Mouse (Mus musculus) monocyte, adult 59 days (primary cell): ENCODE data around the gene Hfe. TPM values are rescaled to one million over a fixed set of nuclear protein-coding genes. Genes with fewer than 3 reads are reported as not detected.

Experiments used
- total RNA-seq, 2 experiments: library from RNA; stranded (reverse); gene quantifications; one replicate each; pipeline ENCODE4 v1.2.4; 2023

The Hfe gene
- total RNA-seq = 100 to 1,000 TPM; 136 to 146 TPM

DNA sequence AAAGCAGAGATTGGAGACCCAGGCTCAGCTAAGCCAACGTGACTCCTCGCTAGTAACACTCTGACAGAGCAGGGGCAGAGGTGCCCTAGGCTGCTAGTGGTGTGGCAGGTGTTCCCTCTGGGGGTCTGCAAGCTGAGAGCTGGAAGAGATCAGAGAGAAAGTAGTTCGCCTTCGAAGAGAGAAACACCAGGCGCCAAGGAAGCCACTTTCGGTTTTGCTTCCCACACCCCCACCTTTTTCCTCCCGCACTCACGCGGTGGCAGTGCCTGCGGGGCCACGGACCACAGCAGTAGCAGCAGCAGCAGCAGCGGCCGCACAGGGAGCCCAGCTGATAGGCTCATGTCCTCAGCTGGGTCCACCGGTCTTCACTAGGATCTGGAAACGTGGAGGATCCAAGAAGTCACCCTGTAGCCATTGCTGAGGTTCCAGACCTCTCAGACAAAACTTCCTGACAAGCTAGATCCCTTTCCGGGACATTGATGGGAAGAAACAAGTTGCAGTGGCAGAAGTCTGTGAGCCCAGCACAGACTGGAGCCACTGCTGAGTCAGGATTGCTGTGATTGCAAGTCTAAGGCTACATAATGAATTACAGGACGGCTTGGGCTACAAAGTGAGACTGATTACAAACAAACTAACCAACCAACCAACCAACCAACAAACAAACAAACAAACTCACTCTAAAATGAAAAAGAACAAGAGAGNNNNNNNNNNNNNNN, at the start of gene Hfe:
TSS of gene Hfe (minus strand) at position 481 of the 716 bp plus-strand sequence.

DNA sequence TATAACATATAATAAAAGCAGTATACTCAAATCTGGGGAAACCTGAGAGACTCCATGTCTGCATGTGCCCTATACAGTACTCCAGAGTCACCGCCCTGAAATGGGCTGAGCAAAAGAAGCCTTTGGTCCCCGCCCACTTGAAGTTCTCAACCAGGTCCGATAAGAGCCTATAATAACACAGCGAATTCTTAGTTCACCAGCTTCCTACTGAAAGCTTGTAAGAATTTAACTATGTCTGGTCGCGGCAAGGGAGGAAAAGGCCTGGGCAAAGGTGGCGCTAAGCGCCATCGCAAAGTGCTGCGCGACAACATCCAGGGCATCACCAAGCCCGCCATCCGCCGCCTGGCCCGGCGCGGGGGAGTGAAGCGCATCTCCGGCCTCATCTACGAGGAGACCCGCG, 46.1 kb upstream of the Hfe start, which contains the start of gene Hist1h4b:
TSS of gene Hist1h4b (plus strand) at position 224 of the 400 bp plus-strand sequence.

DNA sequence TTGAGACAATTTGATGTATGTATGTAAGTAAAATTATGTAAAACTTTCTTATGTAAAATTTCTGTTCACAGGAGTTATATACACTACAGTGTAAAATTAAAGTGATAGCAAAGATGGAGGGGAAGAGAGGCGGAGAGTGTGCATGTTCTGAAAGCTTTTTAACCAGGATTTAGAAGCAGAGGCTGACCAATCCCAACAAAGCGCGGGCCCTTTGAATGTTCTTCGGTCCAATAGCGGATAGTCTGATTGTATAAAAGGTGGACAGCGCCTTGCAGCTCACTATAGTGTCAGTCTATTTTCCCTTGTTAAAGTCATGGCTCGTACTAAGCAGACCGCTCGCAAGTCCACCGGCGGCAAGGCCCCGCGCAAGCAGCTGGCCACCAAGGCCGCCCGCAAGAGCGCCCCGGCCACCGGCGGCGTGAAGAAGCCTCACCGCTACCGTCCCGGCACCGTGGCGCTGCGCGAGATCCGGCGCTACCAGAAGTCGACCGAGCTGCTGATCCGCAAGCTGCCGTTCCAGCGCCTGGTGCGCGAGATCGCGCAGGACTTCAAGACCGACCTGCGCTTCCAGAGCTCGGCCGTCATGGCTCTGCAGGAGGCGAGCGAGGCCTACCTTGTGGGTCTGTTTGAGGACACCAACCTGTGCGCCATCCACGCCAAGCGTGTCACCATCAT, 41.5 kb upstream of the Hfe start, which contains the start of gene Hist1h3b:
TSS of gene Hist1h3b (plus strand) at position 201 of the 675 bp plus-strand sequence.

DNA sequence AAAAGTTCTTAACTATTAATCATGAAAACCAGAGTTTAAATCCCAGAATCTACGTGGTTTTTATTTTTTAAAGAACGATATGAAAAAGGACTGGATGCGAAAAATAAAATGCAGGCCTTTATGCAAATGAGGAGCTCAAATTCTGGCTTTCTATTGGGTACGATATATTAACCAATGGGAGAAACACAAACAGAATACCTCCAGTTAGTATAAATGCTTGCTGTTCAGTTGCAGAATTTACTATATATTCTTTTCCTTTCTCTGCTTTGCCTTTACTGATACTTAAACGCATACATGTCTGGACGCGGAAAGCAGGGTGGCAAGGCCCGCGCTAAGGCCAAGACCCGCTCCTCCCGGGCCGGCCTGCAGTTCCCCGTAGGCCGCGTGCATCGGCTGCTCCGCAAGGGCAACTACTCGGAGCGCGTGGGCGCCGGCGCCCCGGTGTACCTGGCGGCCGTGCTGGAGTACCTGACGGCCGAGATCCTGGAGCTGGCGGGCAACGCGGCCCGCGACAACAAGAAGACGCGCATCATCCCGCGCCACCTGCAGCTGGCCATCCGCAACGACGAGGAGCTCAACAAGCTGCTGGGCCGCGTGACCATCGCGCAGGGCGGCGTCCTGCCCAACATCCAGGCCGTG, 40.3 kb upstream of the Hfe start, which contains the start of gene Hist1h2ab:
TSS of gene Hist1h2ab (plus strand) at position 288 of the 639 bp plus-strand sequence.

DNA sequence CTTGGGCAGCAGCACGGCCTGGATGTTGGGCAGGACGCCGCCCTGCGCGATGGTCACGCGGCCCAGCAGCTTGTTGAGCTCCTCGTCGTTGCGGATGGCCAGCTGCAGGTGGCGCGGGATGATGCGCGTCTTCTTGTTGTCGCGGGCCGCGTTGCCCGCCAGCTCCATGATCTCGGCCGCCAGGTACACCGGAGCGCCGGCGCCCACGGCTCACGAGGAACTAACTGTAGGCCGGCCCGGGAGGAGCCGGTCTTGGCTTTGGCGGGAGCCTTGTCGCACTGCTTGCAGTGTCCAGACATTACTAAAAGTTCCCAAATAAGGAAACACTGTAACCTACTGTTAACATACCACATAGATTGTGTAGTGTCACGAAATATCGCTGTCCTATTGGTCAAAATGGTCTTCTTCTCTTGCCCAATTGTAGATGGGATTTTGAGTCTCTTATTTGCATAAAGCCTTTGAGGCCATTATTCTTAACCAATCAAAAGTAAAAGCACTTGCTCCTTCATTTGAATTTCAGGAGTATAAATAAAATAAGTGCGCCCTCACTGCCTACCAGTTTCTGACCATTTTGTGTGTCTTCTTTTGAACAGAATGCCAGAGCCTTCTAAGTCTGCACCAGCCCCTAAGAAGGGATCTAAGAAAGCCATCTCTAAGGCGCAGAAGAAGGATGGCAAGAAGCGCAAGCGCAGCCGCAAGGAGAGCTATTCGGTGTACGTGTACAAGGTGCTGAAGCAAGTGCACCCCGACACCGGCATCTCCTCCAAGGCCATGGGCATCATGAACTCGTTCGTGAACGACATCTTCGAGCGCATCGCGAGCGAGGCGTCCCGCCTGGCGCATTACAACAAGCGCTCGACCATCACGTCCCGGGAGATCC, 35.8 kb upstream of the Hfe start, which contains the start of gene Hist1h2bb:
TSS of gene Hist1h2bb (plus strand) at position 534 of the 880 bp plus-strand sequence.

DNA sequence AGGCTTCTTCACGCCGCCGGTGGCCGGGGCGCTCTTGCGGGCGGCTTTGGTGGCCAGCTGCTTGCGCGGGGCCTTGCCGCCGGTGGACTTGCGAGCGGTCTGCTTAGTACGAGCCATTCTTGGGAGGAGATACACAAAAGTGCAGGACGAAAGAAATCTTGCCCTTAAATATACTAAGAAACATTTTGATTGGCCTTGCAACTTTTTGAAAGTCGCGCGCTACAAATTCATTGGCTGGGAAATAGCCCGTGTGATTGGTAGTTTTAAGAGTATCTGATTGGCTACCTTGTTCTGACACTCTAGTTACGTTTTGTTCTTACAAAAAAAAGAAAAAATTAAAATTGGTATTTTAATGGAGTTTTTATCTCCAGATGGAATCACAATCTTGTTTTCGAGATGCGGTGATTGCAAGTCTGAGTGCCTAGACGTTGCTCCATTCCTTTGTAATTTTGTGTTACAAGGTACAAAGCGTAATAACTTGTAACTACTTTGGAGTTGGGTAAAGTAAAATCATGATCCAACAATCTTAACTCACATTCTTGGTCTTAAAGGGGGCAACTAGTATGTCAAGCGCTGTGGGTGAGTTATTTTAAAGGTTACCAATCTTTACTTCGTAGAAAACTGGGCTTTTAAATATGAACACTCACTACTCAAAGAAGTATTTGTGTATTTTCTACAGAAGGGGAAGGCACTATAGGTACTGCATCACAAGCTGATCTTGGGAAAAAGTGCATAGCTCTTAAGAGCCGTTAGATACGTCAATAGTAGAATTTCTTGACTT, 34.9 kb upstream of the Hfe start, which contains the start of gene Hist1h3c:
TSS of gene Hist1h3c (minus strand) at position 222 of the 781 bp plus-strand sequence.

DNA sequence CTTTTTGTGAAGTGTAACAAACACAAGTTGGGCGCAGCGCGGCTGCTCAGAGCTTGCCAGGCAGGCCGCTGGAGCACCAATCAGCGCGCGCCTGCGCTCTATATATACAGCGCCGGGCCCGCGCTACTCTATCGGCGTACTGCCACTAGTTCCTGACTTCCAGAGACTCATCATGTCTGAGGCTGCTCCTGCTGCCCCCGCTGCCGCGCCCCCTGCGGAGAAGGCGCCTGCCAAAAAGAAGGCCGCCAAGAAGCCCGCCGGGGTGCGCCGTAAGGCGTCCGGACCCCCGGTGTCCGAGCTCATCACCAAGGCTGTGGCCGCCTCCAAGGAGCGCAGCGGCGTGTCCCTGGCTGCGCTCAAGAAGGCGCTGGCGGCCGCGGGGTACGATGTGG, 28.0 kb upstream of the Hfe start, which contains the start of gene Hist1h1c:
TSS of gene Hist1h1c (plus strand) at position 132 of the 392 bp plus-strand sequence.

GRCm38 (mm10) chr13:23698300-23698693, 12.4 kb downstream of the Hfe start, which contains the start of gene Hist1h4c:
Hist1h4c (minus strand) TSS chr13:23698454.

DNA sequence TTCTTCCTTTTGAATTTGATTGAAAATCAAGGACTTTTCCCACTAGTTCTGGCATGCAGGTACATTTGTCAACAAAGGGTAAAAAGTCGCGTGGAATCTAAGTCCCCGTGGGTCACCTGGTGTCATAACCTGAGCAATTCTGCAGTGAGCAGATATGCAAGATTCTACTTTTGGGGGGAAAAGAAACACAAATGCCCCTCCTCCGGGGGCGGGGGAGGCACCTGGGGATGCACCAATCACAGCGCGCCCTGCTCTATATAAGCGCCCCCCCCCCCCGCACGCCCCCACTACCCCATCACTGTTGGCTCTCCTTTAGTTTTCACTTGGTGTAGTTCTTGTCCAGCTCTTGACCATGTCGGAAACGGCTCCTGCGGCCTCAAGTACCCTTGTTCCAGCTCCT, 15.1 kb downstream of the Hfe start, which contains the start of gene Hist1h1t:
TSS of gene Hist1h1t (plus strand) at position 301 of the 400 bp plus-strand sequence.

GRCm38 (mm10) chr13:23683755-23684281, 26.8 kb downstream of the Hfe start, which contains the start of the genes Hist1h2ac and Hist1h2bc:
Hist1h2ac (minus strand) TSS chr13:23683948.
Hist1h2bc (plus strand) TSS chr13:23684199.

Other genes with a start within 250 kb of the Hfe start
- not detected for gene Btn1a1, start 245.0 kb downstream of the Hfe start, total RNA-seq
- gene Btn2a2, start 222.0 kb downstream of the Hfe start, total RNA-seq = not detected
- 100 to 1,000 TPM; 288 to 289 TPM for gene Hist1h4h, start 179.8 kb downstream of the Hfe start, total RNA-seq
- gene Hist1h2af, start 176.9 kb downstream of the Hfe start, total RNA-seq = 10 to 100 TPM; 13.0 to 16.8 TPM
- 1 to 10 TPM; 4.0 to 7.1 TPM for gene Hist1h3g, start 175.4 kb downstream of the Hfe start, total RNA-seq
- gene Hist1h2bh, start 167.5 kb downstream of the Hfe start, total RNA-seq = 1 to 10 TPM; 5.8 to 8.7 TPM
- 10 to 100 TPM; 46.7 to 47.0 TPM for gene Hist1h3f, start 166.8 kb downstream of the Hfe start, total RNA-seq
- gene Hist1h4f, start 159.2 kb downstream of the Hfe start, total RNA-seq = 100 to 1,000 TPM in 1 of 2 experiments, 10 to 100 TPM in 1; 82.9 to 103 TPM
- gene Hist1h1d, start 157.6 kb downstream of the Hfe start, total RNA-seq = 10 to 100 TPM; 41.3 to 48.8 TPM
- gene Hist1h3e, start 148.5 kb downstream of the Hfe start, total RNA-seq = 100 to 1,000 TPM; 229 to 249 TPM
- 10 to 100 TPM; 17.9 to 24.4 TPM for gene Hist1h2ae, start 139.6 kb downstream of the Hfe start, total RNA-seq
- gene Hist1h2bg, start 139.5 kb downstream of the Hfe start, total RNA-seq = 100 to 1,000 TPM; 418 to 452 TPM
- 100 to 1,000 TPM; 146 to 182 TPM for gene Hist1h2bf, start 136.7 kb downstream of the Hfe start, total RNA-seq
- 10 to 100 TPM; 32.0 to 39.2 TPM for gene Hist1h2ad, start 136.5 kb downstream of the Hfe start, total RNA-seq
- gene Hist1h3d, start 135.1 kb downstream of the Hfe start, total RNA-seq = 10 to 100 TPM; 24.7 to 26.8 TPM
- gene Hist1h4d, start 129.3 kb downstream of the Hfe start, total RNA-seq = 100 to 1,000 TPM; 179 to 193 TPM
- 10 to 100 TPM; 24.2 to 27.4 TPM for gene Hist1h2be, start 89.7 kb downstream of the Hfe start, total RNA-seq
- 100 to 1,000 TPM; 580 to 629 TPM for gene Hist1h1e, start 88.3 kb downstream of the Hfe start, total RNA-seq
- 10 to 100 TPM; 16.6 to 18.1 TPM for gene Hist1h2ac, start 26.9 kb downstream of the Hfe start, total RNA-seq
- 10 to 100 TPM; 36.5 to 38.0 TPM for gene Hist1h2bc, start 26.7 kb downstream of the Hfe start, total RNA-seq
- gene Hist1h1t, start 15.0 kb downstream of the Hfe start, total RNA-seq = under 1 TPM in 1 of 2 experiments, not detected in 1; 0.73 TPM
- gene Hist1h4c, start 12.4 kb downstream of the Hfe start, total RNA-seq = 100 to 1,000 TPM; 164 to 221 TPM
- gene Hist1h1c, start 28.0 kb upstream of the Hfe start, total RNA-seq = 1,000 to 10,000 TPM; 1,025 to 1,075 TPM
- gene Hist1h3c, start 34.7 kb upstream of the Hfe start, total RNA-seq = 1 to 10 TPM; 5.7 to 5.9 TPM
- 10 to 100 TPM; 58.8 to 70.5 TPM for gene Hist1h2bb, start 35.9 kb upstream of the Hfe start, total RNA-seq
- gene Hist1h2ab, start 40.3 kb upstream of the Hfe start, total RNA-seq = 10 to 100 TPM; 44.8 to 51.5 TPM
- gene Hist1h3b, start 41.4 kb upstream of the Hfe start, total RNA-seq = 10 to 100 TPM; 32.0 to 33.9 TPM
- 100 to 1,000 TPM in 1 of 2 experiments, 10 to 100 TPM in 1; 84.1 to 109 TPM for gene Hist1h4b, start 46.2 kb upstream of the Hfe start, total RNA-seq
- gene Hist1h4a, start 50.4 kb upstream of the Hfe start, total RNA-seq = 100 to 1,000 TPM; 158 to 172 TPM
- gene Hist1h3a, start 51.5 kb upstream of the Hfe start, total RNA-seq = 100 to 1,000 TPM; 333 to 340 TPM
- gene Hist1h1a, start 52.8 kb upstream of the Hfe start, total RNA-seq = 10 to 100 TPM; 34.1 to 37.9 TPM
- not detected for gene Trim38, start 59.1 kb upstream of the Hfe start, total RNA-seq
- gene Slc17a2, start 96.1 kb upstream of the Hfe start, total RNA-seq = not detected
- not detected for gene Slc17a3, start 128.6 kb upstream of the Hfe start, total RNA-seq
- not detected for gene Slc17a1, start 156.9 kb upstream of the Hfe start, total RNA-seq
- gene Slc17a4, start 204.2 kb upstream of the Hfe start, total RNA-seq = not detected
- not detected for gene Hist1h2ba, start 223.3 kb upstream of the Hfe start, total RNA-seq
- gene Hist1h2aa, start 223.6 kb upstream of the Hfe start, total RNA-seq = not detected